Mouse (Mus musculus): ENCODE results near the gene Acot7. TPM values are rescaled to one million over a fixed set of nuclear protein-coding genes. Genes with fewer than 3 reads are reported as not detected.

The Acot7 gene
- polyA plus RNA-seq, 1 experiment, result 167 TPM

GRCm38 (mm10) chr4:152187142-152187541 is 9.2 kb downstream of the Acot7 start:
- H3K36me3 ChIP-seq (ENCODE audit: control insufficient read depth, insufficient read depth), result peaks cover 3% of the 10 kb centered on the region
- H3K79me2 ChIP-seq (ENCODE audit: control insufficient read depth, insufficient read depth), result peaks cover 65% of the 10 kb centered on the region
- peak overlapping the region; percentile 83 for H3K4me2 ChIP-seq (ENCODE audit: low read depth)
- no peak for TF ChIP-seq MYOG (IDR thresholded peaks at IDR 0.05; ENCODE audit: control insufficient read depth in 1 of 3, insufficient read depth in 1 of 3, insufficient read length in 2 of 3, low read depth in 2 of 3)
- TF ChIP-seq SRF (IDR thresholded peaks at IDR 0.05; ENCODE audit: control insufficient read depth, insufficient read length, low read depth), result no peak
- TF ChIP-seq E2F4 (IDR thresholded peaks at IDR 0.05; ENCODE audit: insufficient read depth), result no peak
- TF ChIP-seq CEBPB (IDR thresholded peaks at IDR 0.05; ENCODE audit: insufficient read depth, poor library complexity, severe bottlenecking), result no peak
- TF ChIP-seq MAX (IDR thresholded peaks at IDR 0.05; ENCODE audit: low read depth), result no peak
- no peak for TF ChIP-seq POLR2A (IDR thresholded peaks at IDR 0.05; ENCODE audit: insufficient read length, low read depth)
- no peak for TF ChIP-seq TCF3 (IDR thresholded peaks at IDR 0.05; ENCODE audit: insufficient read length, low read depth)
- no peak for TF ChIP-seq USF1 (IDR thresholded peaks at IDR 0.05; ENCODE audit: low read depth)
- no peak overlapping the region for H3ac ChIP-seq (ENCODE audit: control insufficient read depth, insufficient read length)
- H3K4me3 ChIP-seq, result peak overlapping the region; percentile 34
- no peaks in the 10 kb centered on the region for H3K27me3 ChIP-seq (ENCODE audit: control insufficient read depth, insufficient read depth, insufficient read length)

GRCm38 (mm10) chr4:152188651-152189050 is 10.7 kb downstream of the Acot7 start:
- TF ChIP-seq CEBPB (IDR thresholded peaks at IDR 0.05; ENCODE audit: insufficient read depth, poor library complexity, severe bottlenecking), result no peak
- TF ChIP-seq MAX (IDR thresholded peaks at IDR 0.05; ENCODE audit: low read depth), result no peak
- TF ChIP-seq USF1 (IDR thresholded peaks at IDR 0.05; ENCODE audit: low read depth), result no peak
- TF ChIP-seq TCF3 (IDR thresholded peaks at IDR 0.05; ENCODE audit: insufficient read length, low read depth), result no peak
- no peak for TF ChIP-seq MYOD1 (IDR thresholded peaks at IDR 0.05; ENCODE audit: control insufficient read depth in 1 of 3, insufficient read length in 2 of 3, low read depth in 2 of 3)
- no peak overlapping the region for H3K4me3 ChIP-seq
- peaks cover 69% of the 10 kb centered on the region for H3K79me2 ChIP-seq (ENCODE audit: control insufficient read depth, insufficient read depth)
- no peaks in the 10 kb centered on the region for H3K36me3 ChIP-seq (ENCODE audit: control insufficient read depth, insufficient read depth)
- H3K4me2 ChIP-seq (ENCODE audit: low read depth), result no peak overlapping the region
- no peak overlapping the region for H3ac ChIP-seq (ENCODE audit: control insufficient read depth, insufficient read length)
- no peaks in the 10 kb centered on the region for H3K27me3 ChIP-seq (ENCODE audit: control insufficient read depth, insufficient read depth, insufficient read length)

GRCm38 (mm10) chr4:152189071-152189470 is 11.1 kb downstream of the Acot7 start:
- no peak overlapping the region for H3K4me3 ChIP-seq
- no peak overlapping the region for H3ac ChIP-seq (ENCODE audit: control insufficient read depth, insufficient read length)
- no peaks in the 10 kb centered on the region for H3K27me3 ChIP-seq (ENCODE audit: control insufficient read depth, insufficient read depth, insufficient read length)
- TF ChIP-seq POLR2AphosphoS2 (IDR thresholded peaks at IDR 0.05; ENCODE audit: insufficient read length, low read depth) (no peak), SRF (IDR thresholded peaks at IDR 0.05; ENCODE audit: control insufficient read depth, insufficient read length, low read depth) (no peak), CEBPB (IDR thresholded peaks at IDR 0.05; ENCODE audit: insufficient read depth, poor library complexity, severe bottlenecking) (no peak), MAX (IDR thresholded peaks at IDR 0.05; ENCODE audit: low read depth) (no peak), REST (IDR thresholded peaks at IDR 0.05; ENCODE audit: insufficient read depth, insufficient read length) (no peak), E2F4 (IDR thresholded peaks at IDR 0.05; ENCODE audit: insufficient read depth) (no peak), POLR2A (IDR thresholded peaks at IDR 0.05; ENCODE audit: insufficient read length, low read depth) (no peak), USF1 (IDR thresholded peaks at IDR 0.05; ENCODE audit: low read depth) (no peak), MYOG (IDR thresholded peaks at IDR 0.05; ENCODE audit: control insufficient read depth in 1 of 3, insufficient read depth in 1 of 3, insufficient read length in 2 of 3, low read depth in 2 of 3) (no peak)
- H3K79me2 ChIP-seq (ENCODE audit: control insufficient read depth, insufficient read depth), result peaks cover 71% of the 10 kb centered on the region
- H3K36me3 ChIP-seq (ENCODE audit: control insufficient read depth, insufficient read depth), result no peaks in the 10 kb centered on the region
- H3K4me2 ChIP-seq (ENCODE audit: low read depth), result no peak overlapping the region

- TF ChIP-seq TCF12 (IDR thresholded peaks at IDR 0.05; ENCODE audit: insufficient read depth, poor library complexity, severe bottlenecking), result no peak
- no peak for TF ChIP-seq MAX (IDR thresholded peaks at IDR 0.05; ENCODE audit: low read depth)
- no peak for TF ChIP-seq CEBPB (IDR thresholded peaks at IDR 0.05; ENCODE audit: insufficient read depth, poor library complexity, severe bottlenecking)
- TF ChIP-seq E2F4 (IDR thresholded peaks at IDR 0.05; ENCODE audit: insufficient read depth), result no peak
- no peak for TF ChIP-seq REST (IDR thresholded peaks at IDR 0.05; ENCODE audit: insufficient read depth, insufficient read length)
- H3K4me3 ChIP-seq, result no peak overlapping the region
- no peak overlapping the region for H3ac ChIP-seq (ENCODE audit: control insufficient read depth, insufficient read length)
- peak overlapping the region; percentile 63 for H3K4me2 ChIP-seq (ENCODE audit: low read depth)
- H3K36me3 ChIP-seq (ENCODE audit: control insufficient read depth, insufficient read depth), result no peaks in the 10 kb centered on the region
- H3K27me3 ChIP-seq (ENCODE audit: control insufficient read depth, insufficient read depth, insufficient read length), result no peaks in the 10 kb centered on the region
- H3K79me2 ChIP-seq (ENCODE audit: control insufficient read depth, insufficient read depth), result peaks cover 75% of the 10 kb centered on the region
Observed at GRCm38 (mm10) chr4:152189691-152190090, 11.8 kb downstream of the Acot7 start.

- no peaks in the 10 kb centered on the region for H3K27me3 ChIP-seq (ENCODE audit: control insufficient read depth, insufficient read depth, insufficient read length)
- no peak overlapping the region for H3K4me3 ChIP-seq
- no peak overlapping the region for H3ac ChIP-seq (ENCODE audit: control insufficient read depth, insufficient read length)
- TF ChIP-seq POLR2AphosphoS2 (IDR thresholded peaks at IDR 0.05; ENCODE audit: insufficient read length, low read depth) (no peak), MYOG (IDR thresholded peaks at IDR 0.05; ENCODE audit: control insufficient read depth in 1 of 3, insufficient read depth in 1 of 3, insufficient read length in 2 of 3, low read depth in 2 of 3) (no peak), MAX (IDR thresholded peaks at IDR 0.05; ENCODE audit: low read depth) (no peak), MYOD1 (IDR thresholded peaks at IDR 0.05; ENCODE audit: control insufficient read depth in 1 of 3, insufficient read length in 2 of 3, low read depth in 2 of 3) (no peak), TCF3 (IDR thresholded peaks at IDR 0.05; ENCODE audit: insufficient read length, low read depth) (no peak), SRF (IDR thresholded peaks at IDR 0.05; ENCODE audit: control insufficient read depth, insufficient read length, low read depth) (no peak), REST (IDR thresholded peaks at IDR 0.05; ENCODE audit: insufficient read depth, insufficient read length) (no peak), CEBPB (IDR thresholded peaks at IDR 0.05; ENCODE audit: insufficient read depth, poor library complexity, severe bottlenecking) (no peak), USF1 (IDR thresholded peaks at IDR 0.05; ENCODE audit: low read depth) (no peak), TCF12 (IDR thresholded peaks at IDR 0.05; ENCODE audit: insufficient read depth, poor library complexity, severe bottlenecking) (no peak)
- H3K36me3 ChIP-seq (ENCODE audit: control insufficient read depth, insufficient read depth), result no peaks in the 10 kb centered on the region
- H3K79me2 ChIP-seq (ENCODE audit: control insufficient read depth, insufficient read depth), result peaks cover 79% of the 10 kb centered on the region
- peak overlapping the region; percentile 63 for H3K4me2 ChIP-seq (ENCODE audit: low read depth)
Observed at GRCm38 (mm10) chr4:152190096-152190653, 12.2 kb downstream of the Acot7 start.

Measured in myocyte (in vitro differentiated cells).